Mouse (Mus musculus) c-Kit-positive CD71-positive TER-119-negative erythroid progenitor cells, embryonic 14.5 days (primary cell): ENCODE measurements around the gene Dpp6.

ENCODE experiments used
- DNase-seq: peaks from one replicate; pipeline ENCODE4 v3.0.0-alpha.2; 2013; ENCODE audit warnings: low read depth

The Dpp6 gene

GRCm38 (mm10) chr5:27200581-27201341 lies 383.8 kb downstream of the Dpp6 start:
- no peak for DNase-seq

- no peak for DNase-seq
Measured at GRCm38 (mm10) chr5:27203131-27203530, 386.1 kb downstream of the Dpp6 start.

GRCm38 (mm10) chr5:27204721-27205120 lies 387.7 kb downstream of the Dpp6 start:
- no peak for DNase-seq

GRCm38 (mm10) chr5:27205754-27206153 lies 388.8 kb downstream of the Dpp6 start:
- no peak for DNase-seq

- DNase-seq, result no peak
Measured at GRCm38 (mm10) chr5:27206213-27206612, 389.2 kb downstream of the Dpp6 start.

- no peak for DNase-seq
Measured at GRCm38 (mm10) chr5:27220116-27220515, 403.1 kb downstream of the Dpp6 start.

DNA sequence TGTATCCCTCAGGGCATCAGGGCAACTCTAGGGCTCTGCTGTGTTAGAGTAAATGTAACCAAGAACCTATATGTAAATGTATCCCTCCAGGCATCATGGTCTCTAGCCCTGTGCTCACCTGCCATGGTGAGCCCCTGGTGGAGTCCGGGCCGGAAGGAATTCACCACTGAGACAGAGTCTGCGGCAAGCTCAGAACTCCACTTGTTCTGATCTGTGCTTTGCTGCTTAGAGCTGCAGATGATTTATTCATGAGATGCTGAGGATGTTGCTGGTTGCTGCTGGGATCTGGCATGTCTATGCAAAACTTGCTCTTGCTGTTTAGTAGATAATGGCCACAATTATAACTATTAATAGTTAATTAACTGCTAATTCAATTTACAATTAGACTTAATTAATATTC lies 425.1 kb downstream of the Dpp6 start:
- DNase-seq, result no peak

DNA sequence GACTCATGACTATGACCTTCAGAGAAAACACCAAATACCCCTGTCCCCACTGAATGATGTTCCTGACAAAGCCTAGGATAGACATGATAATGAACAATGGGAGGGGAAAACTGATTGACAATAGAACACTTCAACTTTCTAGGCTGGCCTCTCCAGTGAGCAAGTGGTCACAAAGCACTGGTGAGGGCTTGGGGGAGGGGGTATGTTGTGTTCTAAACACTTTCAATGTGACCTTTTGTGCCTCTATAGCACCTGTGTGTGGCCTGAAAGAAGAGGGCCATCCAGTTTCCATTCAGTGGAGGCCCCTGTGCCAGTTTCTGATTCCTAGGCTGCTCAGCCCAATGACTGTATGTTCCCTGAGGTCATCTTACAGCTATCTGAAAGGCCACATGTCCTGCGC lies 426.2 kb downstream of the Dpp6 start:
- no peak for DNase-seq

DNA sequence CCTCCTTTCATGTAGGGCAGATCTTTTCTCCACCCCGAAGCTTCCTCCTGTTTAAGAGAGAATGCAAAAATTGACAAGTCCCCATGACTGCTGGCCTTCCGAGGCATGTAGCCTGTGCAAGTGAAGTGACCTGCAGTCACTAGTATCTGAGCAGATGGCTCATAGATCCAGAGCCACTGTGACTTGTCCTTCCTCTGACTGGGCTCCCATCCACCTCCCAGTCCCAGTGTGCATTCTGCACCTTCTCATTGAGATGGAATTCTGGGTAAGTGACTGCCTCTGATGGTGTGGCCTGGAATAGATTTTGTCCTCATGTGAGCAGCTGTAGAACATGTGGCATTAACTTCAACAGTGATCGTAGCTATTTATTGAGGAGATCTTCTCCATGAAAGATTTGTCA lies 430.8 kb downstream of the Dpp6 start:
- no peak for DNase-seq

DNA sequence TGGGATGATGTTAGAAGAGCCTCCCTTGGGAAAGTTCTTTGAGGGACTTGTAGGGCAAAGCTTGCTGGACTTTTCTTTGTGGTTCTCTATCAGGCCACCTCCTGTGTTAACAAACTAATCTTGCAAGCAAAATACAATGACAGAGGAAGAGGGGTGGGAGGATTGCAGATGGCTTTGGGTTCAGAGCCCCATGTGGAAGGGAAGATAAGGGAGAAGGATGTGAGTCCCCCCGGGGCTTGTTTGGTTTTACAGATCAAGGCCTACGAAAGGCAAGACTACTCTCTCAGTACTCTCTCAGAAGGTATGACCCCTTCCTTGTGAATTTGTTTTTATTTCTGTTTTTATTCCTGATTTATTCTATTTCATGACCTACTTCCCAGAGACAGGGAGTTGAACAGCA lies 431.7 kb downstream of the Dpp6 start:
- DNase-seq, result no peak

GRCm38 (mm10) chr5:27249951-27250350 lies 432.9 kb downstream of the Dpp6 start:
- DNase-seq, result no peak

GRCm38 (mm10) chr5:27250906-27251305 lies 433.9 kb downstream of the Dpp6 start:
- no peak for DNase-seq

GRCm38 (mm10) chr5:27251361-27251760 lies 434.4 kb downstream of the Dpp6 start:
- no peak for DNase-seq

DNA sequence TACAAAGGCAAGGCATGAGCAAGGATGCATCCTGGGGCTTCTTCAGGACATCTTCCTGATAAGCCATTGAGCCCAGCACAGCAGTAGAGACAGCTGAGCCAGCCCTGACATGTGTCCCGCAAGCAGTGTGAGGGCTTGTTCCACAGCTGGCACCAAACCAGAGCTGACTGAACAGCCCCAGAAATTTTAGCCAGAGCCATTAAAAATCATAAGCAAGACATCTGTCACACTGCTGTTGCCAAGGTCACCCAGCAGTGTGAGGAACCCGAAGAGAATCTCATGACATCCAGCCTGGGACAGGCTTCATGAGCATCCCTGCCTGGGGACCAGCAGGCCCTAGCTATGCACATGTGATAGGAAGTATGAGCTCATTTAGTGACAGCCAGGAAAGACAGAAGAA lies 438.2 kb downstream of the Dpp6 start:
- DNase-seq, result no peak

GRCm38 (mm10) chr5:27258636-27259035 lies 441.6 kb downstream of the Dpp6 start:
- no peak for DNase-seq

DNA sequence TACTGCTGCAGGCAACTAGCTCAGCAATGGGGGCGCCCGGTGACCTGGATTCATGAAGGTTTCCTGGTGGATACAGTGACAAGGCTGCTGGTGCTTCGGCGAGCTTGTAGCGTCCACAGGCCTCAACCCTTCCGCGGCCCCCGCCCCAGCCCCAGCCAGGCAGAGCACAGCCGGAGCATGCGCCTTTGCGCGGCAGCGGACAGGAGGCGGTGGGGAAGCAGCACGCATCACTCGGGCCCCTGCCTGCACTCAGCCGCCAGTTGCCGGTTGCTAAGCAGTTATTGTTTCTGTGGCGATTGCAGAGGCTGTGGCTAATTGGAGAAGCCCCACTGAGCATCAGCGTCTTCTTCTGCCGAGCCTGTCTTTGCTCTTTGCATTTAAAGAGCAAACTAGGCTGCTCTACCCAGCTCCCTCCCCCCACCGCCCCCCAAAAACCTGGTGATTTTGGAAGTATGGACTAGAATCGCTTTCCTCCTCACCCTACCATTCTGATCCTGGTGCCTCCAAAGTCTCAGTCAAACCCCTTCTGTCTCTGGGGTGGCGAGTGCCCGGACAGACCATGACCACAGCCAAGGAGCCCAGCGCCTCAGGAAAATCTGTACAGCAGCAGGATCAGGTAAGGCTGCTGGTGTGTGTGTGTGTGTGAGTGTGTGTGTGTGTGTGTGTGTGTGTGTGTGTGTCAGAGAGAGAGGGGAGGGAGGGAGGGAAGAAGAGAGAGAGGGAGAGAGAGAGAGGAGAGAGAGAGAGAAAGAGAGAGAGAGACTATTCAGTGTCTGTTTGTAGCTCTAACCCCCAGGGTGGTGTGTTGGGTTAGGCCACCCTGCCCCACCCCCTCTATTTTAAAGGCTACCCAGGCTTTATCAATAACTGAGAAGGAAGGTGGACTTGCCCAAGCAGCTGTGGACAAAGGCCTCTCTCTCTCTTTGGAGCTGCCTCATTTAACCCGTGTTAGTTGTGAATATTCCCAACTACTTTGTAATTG lies 445.0 kb downstream of the Dpp6 start:
- no peak for DNase-seq

GRCm38 (mm10) chr5:27262751-27263150 lies 445.7 kb downstream of the Dpp6 start:
- no peak for DNase-seq

DNA sequence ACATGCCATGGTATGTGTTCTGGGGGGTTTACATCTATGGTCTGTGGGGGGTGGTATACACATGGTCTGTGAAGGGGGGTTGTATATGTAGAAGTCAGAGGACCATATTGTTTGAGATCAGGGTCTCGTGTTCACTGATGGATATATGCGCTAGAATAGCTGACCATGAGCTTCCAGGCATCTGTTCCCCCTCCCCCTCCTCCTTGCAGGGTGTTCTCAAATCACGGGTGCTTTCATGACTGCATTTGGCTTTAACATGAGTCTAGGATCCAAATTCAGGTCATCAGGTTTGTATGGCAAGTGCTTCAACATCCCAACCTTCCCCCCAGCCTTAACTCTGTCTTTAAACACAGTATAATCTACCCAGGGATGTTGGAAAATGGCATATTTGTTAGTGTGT lies 448.3 kb downstream of the Dpp6 start:
- DNase-seq, result no peak

GRCm38 (mm10) chr5:27271336-27271735 lies 454.3 kb downstream of the Dpp6 start:
- no peak for DNase-seq

GRCm38 (mm10) chr5:27274781-27275395 lies 457.9 kb downstream of the Dpp6 start:
- no peak for DNase-seq

DNA sequence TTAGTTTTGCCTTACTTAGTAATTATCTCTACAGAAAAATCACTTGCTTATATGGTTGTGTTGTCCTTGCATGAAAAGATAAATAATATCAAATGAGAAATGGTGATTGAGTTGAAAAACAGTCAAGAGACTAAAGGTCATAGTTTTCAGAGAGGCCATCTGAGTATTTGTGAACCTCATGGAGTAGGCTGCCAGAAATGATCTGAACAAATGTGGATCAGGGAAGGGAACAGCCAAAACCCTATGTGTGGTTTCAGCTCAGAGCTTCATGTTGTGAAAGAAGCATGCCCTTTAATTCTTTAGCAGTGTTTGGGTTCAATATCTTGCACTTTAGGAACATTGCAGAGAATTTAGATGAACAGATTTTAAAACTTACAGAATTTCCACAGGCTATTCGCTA lies 458.9 kb downstream of the Dpp6 start:
- DNase-seq, result no peak

GRCm38 (mm10) chr5:27278120-27278645 lies 461.2 kb downstream of the Dpp6 start:
- DNase-seq, result no peak
